Mouse (Mus musculus): Measurements from ENCODE around the gene Bmpr1a.
"Not testable (repeated sequence)": the region's sequence is repeated elsewhere in the genome, so short reads cannot be mapped to it uniquely, and the experiment has no call there.

The Bmpr1a gene

DNA sequence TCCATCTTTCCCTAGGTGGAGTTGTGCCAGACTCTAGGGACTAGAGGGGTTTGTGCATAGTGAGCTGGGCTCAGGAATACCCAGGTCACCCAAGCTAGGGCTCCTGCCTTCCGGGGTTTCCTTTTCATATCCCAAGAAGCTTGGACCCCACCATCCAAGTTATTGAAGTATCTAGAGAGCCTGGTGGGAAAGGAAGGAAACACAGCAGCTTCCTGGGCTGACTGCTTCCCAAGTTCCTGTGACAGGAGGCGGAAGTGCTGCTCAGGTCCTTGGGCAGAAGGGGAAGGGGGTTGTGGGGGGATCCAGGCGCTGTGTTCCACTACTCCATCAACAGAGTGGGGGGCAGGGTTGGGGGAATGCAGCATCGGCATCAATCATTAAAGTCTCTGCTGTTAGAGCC lies 126.0 kb downstream of the Bmpr1a start:
- DNase-seq, result no peak

DNA sequence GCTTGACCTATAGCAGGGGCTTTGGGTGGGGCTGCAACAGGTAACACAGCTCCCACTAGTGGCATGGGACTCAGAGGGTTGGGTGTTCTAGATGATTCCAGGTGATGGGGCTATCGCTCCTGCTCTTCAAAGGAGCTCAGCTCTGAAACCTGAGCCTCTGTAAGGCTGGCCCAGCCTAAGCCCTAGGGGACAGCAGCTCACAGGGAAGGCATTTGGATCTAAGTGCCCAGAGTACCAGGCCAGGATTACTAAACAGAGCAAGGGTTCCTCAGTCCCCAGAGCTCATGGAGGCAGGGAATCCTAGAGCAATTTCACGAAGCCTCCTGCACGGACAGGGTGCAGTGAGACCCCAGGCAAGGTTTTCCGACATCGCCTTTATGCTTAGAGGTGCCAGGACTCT lies 127.2 kb downstream of the Bmpr1a start:
- DNase-seq, result no peak

DNA sequence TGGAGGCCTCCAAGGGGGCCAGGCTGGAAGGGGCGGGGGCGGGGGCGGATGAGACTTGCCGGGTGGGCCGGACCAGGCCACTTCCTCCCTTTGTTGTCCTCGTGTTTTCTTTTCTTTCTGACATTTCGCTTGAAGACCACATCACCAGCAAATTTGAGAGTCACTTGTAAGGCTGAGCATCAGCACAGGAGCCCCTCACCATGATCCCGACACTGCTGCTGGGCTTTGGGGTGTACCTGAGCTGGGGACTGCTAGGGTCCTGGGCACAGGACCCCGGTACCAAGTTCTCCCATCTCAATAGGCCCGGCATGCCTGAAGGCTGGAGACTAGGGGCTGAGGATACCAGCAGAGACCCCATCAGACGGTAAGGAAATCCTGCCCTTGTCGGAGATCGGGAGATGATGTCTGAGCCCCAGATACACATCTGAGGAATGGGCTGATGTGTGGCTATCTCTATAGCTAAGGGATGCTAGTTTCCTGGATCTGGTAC lies 127.7 kb downstream of the Bmpr1a start, which contains the start of gene Mmrn2:
Gene Mmrn2, plus strand, starts transcription at position 51 of the 490 bp plus-strand sequence.
- DNase-seq, result no peak

DNA sequence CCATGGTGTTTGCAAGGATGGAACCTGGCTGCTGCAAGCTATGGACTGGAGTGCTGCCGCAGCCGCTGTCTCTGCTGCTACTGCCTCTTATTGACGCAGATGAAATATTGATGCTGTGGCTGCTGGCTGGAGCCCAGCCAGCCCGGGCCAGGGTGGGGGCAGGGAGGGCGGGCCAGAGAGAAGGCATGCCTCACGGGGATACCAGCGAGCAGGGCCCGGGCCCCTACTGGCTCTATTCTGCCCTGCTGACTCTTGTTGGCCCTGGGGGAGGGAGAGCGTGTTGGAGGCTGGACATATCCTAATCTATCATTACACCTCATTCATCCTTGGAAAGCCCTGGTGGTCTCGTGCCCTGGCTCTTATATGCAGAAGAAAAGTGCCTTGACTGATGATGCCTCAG lies 128.6 kb downstream of the Bmpr1a start, which contains the start of gene Sncg:
Gene Sncg, minus strand, starts transcription at position 213 of the 400 bp plus-strand sequence.
- DNase-seq, result no peak

DNA sequence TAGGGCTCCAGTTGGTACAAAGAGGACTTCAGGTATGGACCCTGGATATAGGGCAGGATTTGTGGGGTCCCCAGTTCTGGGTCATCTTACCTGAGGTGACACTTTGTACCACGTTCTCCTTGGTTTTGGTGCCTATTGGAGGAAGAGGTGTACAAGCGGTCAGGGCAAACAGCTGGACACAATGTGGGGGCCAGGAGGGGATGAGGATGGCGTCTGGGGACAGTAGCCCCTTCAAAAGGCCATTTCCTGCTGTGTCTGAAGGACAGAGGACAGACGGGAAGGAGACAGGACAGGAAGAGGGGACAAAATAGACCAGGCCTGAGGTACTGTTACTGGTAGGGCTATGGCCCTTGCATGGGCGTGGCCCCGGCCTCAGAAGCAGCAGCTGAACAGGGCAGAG lies 129.6 kb downstream of the Bmpr1a start:
- DNase-seq, result no peak

DNA sequence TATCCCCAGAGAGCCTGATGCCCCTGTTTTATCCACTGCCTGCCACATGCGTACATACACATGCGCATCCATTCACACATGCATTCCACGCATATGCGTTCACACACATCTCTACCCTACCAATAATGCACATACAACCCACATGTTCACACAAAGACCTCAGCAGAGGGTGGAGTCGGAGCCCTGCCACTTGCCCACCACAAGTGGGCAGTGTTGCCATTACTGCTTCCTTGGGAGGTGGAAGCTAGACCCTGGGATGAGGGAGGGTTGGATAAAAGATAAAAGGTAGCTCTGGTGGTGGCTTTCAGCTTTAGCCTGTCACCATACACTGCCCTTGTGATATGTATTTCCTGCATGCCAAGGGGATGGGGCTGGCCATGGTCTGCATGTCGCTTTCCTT lies 130.5 kb downstream of the Bmpr1a start:
- DNase-seq, result peak; percentile 61

DNA sequence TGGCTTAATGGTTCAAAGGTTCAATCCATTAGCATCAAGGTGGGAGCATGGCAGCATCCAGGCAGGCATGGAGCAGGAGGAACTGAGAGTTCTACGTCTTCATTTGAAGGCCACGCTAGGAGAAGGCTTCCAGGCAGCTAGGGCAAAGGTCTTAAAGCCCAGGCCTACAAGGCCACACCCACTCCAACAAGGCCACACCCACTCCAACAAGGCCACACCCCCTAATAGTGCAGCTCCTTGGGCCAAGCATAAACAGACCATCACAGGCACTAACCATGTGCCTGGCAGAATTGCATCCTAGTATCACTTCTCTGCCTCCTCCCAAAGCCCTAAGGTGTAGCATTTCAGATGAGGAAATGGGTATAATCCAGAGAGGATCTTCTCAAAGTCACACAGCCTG lies 131.4 kb downstream of the Bmpr1a start:
- DNase-seq, result no peak

DNA sequence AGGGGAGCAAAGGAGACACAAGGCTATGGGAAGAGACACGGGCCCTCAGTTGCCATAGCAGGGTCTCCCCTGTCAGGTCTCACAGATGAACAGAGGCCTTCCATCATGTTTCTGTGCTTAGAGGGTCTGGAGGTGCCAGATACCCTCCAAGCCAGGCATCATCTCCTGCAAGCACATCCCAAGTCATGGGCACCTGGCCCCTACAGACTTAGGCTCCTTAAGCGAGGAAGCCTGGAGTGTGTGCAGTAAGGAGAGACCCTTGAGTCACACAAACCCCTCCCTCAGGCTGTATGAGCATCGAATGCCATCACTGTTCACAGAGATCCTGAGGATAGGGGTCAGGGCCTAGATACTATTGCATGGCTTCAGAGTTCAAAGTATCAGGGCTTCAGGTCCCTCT lies 132.2 kb downstream of the Bmpr1a start:
- no peak for DNase-seq

DNA sequence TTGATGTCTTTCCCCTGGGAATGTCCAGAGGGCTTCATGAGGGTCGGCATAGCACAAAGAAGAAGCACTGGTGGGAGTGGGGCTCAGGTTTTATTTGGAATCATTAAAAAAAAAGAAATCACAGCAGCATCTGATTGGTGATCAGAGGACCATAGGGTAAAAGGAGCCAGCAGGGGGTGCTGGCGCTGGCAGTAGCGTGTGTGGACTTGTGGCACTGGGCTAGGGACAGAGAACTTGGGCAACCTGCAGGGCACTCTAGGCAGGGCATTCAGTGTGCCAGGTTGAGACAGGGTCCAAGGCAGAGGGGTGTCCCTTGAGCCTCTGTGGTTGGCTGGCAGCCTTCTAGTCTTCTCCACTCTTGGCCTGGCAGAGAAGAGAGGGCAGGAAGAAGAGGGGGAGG lies 132.9 kb downstream of the Bmpr1a start:
- no peak for DNase-seq

DNA sequence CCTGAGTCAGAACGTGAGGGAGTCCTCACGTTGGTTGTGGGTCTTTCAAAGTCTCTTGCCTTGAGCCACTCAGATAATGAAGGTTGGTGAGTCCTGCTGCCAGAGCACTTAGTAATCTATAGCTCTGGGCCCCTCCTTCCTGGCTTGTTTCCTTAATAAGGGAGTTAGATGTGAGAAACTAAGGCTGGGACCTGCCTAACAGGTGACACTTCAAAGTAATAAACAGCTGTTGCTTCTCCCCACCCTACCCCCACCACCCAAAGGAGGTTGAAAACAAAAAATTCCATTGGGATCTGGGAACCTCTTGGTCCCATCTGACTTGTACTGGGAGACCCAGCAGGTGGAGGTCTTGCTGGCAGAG lies 138.0 kb downstream of the Bmpr1a start:
- no peak for DNase-seq

DNA sequence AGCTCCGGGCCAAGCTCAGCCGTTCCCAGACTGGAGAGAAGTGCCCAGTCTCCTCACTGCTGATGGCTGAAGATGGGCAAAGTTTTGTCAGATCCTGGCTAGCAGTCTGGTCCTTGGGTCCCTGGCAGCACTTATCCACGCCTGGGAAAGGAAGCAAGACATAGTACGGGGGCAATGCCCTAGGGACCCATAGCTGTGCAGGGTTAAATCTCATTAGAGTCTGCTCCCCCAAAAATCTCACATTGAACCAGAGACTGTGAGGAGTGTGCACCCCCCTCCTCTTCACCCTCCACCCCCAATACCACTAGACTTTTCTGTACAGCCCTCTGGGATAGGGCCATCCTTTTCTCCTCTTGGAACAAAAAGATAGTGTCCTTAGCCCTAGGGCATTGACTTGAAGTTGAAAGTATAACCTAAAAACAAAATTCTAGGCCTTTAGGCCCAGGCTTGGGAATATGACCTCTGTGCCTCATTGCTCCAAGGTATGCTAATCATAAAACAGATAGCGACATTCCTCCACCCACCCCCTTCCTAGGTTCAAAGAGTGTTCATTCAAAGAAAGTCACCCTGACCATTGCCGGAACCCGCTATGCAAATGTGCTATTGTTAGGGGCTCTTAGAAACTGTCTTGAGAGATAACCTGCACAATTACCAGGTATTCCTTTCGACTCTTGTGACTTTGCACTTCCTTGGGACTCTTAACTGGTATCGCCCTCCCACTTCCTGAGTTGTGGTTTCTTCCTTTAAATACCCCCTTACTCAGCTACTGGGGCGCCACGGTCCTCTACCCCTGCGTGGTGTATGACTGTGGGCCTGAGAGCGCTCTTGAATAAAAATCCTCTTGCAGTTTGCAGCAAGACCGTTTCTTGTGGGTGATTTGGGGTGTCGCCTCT lies 138.6 kb downstream of the Bmpr1a start:
- not testable (repeated sequence) for DNase-seq

DNA sequence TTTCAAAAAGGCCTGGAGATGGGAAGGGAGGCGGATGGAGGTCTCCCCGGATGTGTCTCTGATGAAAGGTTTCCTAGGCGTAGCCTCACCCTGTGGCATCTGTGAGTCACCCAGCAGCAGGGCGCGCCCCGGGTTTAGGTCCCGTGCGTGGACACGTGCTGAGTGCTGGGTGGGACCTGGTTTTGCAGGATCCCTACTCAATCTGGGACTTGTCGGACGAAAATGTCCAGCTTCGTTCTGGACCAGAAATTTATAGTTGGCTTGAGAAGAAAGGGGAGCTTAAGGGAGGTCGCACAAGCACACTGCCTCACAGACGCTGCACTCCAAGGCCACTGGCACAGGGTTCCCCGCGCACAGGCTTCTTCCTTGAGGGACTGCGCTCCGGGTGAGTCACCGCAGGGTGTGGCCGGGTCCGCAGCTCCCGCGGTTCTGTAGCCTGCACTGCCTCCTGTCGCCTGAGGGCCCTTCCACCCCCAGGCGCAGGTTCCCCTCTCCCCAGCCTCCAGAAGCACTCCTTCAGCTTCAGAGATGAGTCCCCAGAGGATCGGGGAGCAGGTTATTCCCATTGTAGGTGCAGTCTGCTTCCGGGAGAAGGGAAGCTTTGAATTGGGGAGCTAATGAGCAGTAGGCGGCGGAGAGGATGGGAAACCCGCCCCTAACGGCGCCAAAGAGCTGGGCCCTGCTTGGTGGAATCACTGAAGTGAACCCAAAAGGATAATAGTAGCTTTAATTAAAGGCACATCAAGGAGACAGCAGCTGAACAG lies 139.5 kb downstream of the Bmpr1a start:
- peak; percentile 67 for DNase-seq

DNA sequence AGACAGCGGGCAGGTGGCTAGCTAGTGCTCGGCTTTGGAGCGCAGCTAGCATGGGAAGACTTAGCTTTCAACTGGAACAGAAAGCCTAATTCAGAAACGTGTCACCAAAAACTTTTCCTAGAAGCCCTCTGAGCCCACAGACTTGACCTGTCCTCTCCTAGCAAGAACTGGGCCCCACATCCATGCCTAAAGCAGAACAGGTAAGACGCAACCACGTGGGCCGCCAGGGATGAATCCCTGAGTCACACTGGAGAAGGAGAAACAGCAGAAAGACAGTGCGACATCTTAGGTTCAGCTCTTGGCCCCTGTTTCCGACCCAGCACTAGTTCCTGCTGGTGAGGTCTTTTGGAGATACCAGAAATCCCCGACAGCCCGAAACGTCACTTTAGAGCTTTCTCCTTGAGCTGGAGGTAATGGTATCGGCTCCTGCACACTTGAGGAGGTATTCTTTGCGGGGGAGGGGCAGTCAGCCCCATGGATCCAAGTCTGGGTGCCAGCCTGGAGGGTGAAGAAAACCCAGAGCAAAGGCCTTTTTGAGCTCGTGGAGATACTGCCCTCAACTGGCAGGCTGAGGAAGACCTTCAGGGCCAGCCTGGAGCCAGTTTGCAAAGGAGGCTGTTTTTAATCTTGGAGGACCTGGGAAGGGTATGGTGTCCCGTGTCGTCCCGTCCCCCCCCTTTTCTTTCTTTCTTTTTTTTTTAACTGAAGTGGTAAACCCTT lies 140.3 kb downstream of the Bmpr1a start:
- peak; percentile 81 for DNase-seq

DNA sequence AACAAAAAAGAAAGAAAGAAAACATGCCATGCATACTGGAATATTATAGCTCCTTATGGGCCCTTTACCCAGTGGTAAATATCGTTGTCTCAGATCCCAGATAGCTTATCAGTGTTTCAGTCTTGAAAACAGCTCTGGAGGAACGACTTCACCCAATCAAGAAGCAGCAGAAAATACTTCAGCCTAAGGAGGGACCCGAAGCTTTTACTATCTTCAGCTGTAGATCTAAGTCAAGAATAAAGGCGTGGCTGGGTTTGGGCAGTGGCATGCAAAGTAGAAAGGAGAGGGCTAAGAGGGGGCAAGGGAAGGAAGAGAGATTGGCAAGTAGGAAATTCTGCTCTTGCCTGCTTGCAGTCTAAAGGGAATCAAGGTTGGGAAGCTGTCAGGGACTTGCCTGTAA lies 141.0 kb downstream of the Bmpr1a start:
- DNase-seq, result no peak

Measured in kidney, adult 18-20 months (tissue).